Mouse (Mus musculus): ENCODE measurements at regions not wholly inside any gene's neighbourhood (a gene's known extent, or its start where the extent isn't known, plus 50 kb on each side); places are given as distances from the start of the nearest gene placed in this dataset.
"Not testable (repeated sequence)": the region's sequence is repeated elsewhere in the genome, so short reads cannot be mapped to it uniquely, and the experiment has no call there.

DNA sequence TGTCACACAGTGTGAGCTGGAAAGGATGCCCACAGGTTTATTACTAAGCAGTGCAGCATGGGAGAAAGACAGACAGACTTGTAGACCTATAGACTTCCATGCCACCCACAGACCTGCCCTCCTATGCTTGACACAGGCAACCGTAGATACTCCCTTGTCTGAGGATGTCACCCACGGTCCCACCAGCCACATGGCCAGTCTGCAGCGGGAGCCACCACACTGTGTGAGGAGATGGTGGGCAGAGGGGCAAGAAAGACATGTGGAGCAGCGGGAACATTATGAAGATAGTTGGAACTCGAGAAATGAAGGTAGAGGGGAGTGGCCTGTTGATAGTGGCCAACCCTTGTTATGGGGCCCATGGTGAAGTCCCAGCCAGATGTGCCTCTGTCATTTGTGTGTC is 244.0 kb upstream of the Tusc1 start:
- no peak overlapping the region for H3K4me3 ChIP-seq (replicated peaks; ENCODE audit: low read length)
- no peaks in the 10 kb centered on the region for H3K27me3 ChIP-seq (ENCODE audit: control insufficient read depth, insufficient read depth, low read length)
- no peaks in the 10 kb centered on the region for H3K36me3 ChIP-seq (ENCODE audit: control insufficient read depth, insufficient read depth, low read length)
- no peak overlapping the region for H3K27ac ChIP-seq (replicated peaks; ENCODE audit: low read depth, low read length)
- H3K4me1 ChIP-seq (ENCODE audit: control insufficient read depth, insufficient read depth, low read length) = no peaks in the 10 kb centered on the region
- H3K9me3 ChIP-seq (ENCODE audit: control insufficient read depth, low read length) = no peaks in the 10 kb centered on the region
- WGBS = 85% methylated on average over 5 of the region's 5 CpGs
- TF ChIP-seq POLR2A (IDR thresholded peaks at IDR 0.05; ENCODE audit: borderline replicate concordance, extremely low read depth, insufficient read depth, insufficient read length) = no peak
- no peak for ATAC-seq (ENCODE audit: low FRiP score, low read depth)
- DNase-seq (ENCODE audit: low spot score) = no peak
- no peak overlapping the region for H3K4me2 ChIP-seq (replicated peaks; ENCODE audit: low read depth, low read length, severe bottlenecking)
- no peak overlapping the region for H3K9ac ChIP-seq (ENCODE audit: low read depth, low read length, severe bottlenecking)

DNA sequence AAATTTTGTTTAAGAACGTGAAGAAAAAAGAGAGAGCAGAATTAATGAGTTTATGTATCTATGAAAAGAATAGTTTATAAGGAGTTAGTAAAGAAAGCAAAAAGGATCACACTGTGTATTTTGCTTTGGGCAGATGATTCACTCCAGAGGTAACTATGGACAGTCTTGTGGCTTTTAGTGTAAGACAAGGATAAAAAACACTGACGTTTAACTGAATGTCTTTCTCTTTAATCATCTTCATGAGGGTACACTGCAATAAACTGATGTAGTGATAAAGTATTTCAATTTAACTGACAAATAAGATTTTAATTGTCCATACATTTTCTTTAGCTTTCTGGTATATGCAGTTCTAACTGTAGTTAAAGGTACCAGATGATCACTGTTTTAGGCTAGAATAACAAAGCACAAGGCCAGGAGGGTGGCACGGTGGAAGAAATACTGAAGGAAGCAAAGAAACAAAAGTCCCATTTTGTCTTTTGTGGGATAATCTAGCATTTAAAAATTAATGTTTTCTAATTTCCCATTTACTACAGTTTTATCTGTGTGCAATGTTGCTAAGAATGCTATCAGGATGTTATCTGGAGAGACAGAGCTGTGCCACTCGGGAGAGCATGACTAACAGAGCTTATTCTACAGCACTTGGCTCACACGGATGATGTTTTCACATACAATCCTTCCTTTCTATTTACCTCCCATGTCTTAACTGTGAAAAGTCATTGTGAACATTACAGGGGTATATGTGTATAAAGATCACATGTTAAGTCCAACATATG is 232.4 kb upstream of the Tusc1 start:
- Histone ChIP-seq H3K27ac (replicated peaks; ENCODE audit: low read depth, low read length) (no peak overlapping the region), H3K9ac (ENCODE audit: low read depth, low read length, severe bottlenecking) (no peak overlapping the region), H3K36me3 (ENCODE audit: control insufficient read depth, insufficient read depth, low read length) (no peaks in the 10 kb centered on the region), H3K4me2 (replicated peaks; ENCODE audit: low read depth, low read length, severe bottlenecking) (no peak overlapping the region), H3K9me3 (ENCODE audit: control insufficient read depth, low read length) (no peaks in the 10 kb centered on the region), H3K4me1 (ENCODE audit: control insufficient read depth, insufficient read depth, low read length) (no peaks in the 10 kb centered on the region), H3K4me3 (replicated peaks; ENCODE audit: low read length) (no peak overlapping the region), H3K27me3 (ENCODE audit: control insufficient read depth, insufficient read depth, low read length) (no peaks in the 10 kb centered on the region)
- 81% methylated on average over 5 of the region's 5 CpGs for WGBS
- TF ChIP-seq POLR2A (IDR thresholded peaks at IDR 0.05; ENCODE audit: borderline replicate concordance, extremely low read depth, insufficient read depth, insufficient read length) = no peak
- ATAC-seq (ENCODE audit: low FRiP score, low read depth) = no peak
- no peak for DNase-seq (ENCODE audit: low spot score)

DNA sequence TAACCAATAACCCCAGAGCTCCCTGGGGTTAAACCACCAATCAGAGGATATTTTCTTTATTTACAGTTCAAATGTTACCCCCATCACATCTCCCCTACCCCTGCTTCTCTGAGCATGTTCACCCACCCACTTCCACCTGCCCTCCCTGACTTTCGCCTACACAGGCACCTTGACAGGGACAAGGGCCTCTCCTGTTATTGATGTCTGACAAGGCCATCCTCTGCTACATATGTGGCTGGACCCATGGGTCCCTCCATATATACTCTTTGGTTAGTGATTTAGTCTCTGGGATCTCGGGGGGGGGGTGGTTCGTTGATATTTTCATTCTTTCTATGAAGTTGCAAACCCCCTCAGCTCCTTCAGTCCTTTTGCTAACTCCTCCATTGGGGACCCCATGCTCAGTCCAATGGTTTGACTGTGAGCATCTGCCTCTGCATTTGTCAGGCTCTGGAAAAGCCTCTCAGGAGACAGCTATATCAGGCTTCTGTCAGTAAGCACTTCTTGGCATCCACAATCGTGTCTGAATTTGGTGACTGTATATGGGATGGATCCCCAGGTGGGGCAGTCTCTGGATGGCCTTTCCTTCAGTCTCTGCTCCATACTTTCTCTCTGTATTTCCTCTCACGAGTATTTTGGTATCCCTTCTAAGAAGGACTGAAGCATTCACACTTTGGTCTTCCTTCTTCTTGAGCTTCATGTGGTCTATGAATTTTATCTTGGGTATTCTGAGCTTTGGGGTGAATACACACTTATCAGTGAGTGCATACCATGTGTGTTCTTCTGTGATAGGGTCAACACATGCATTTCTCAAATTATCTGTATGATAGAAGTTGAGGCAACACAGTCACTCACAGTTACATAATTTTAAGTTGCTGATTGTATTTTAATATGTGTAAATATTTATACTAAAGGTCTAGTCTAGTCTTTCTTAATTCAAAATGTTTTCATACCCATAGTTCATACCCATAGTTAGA is 220.8 kb upstream of the Tusc1 start:
- Histone ChIP-seq H3K4me1 (ENCODE audit: control insufficient read depth, insufficient read depth, low read length) (no peaks in the 10 kb centered on the region), H3K36me3 (ENCODE audit: control insufficient read depth, insufficient read depth, low read length) (no peaks in the 10 kb centered on the region), H3K4me2 (replicated peaks; ENCODE audit: low read depth, low read length, severe bottlenecking) (no peak overlapping the region), H3K27ac (replicated peaks; ENCODE audit: low read depth, low read length) (no peak overlapping the region), H3K27me3 (ENCODE audit: control insufficient read depth, insufficient read depth, low read length) (no peaks in the 10 kb centered on the region), H3K4me3 (replicated peaks; ENCODE audit: low read length) (no peak overlapping the region), H3K9ac (ENCODE audit: low read depth, low read length, severe bottlenecking) (no peak overlapping the region), H3K9me3 (ENCODE audit: control insufficient read depth, low read length) (no peaks in the 10 kb centered on the region)
- TF ChIP-seq POLR2A (IDR thresholded peaks at IDR 0.05; ENCODE audit: borderline replicate concordance, extremely low read depth, insufficient read depth, insufficient read length) = no peak
- WGBS = 87% methylated on average over 5 of the region's 5 CpGs
- no peak for DNase-seq (ENCODE audit: low spot score)
- ATAC-seq (ENCODE audit: low FRiP score, low read depth) = no peak

DNA sequence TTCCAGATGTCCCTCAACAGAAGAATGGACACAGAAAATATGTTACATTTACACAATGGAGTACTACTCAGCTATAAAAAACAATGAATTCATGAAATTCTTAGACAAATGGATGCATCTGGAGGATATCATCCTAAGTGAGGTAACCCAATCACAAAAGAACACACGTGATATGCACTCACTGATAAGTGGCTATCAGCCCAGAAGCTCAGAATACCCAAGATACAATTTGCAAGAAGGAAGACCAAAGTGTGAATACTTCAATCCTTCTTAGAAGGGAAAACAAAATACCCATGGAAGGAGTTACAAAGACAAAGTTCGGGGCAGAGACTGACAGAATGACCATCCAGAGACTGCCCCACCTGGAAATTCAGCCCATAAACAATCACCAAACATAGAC is 219.9 kb upstream of the Tusc1 start:
- not testable (repeated sequence) for ATAC-seq (ENCODE audit: low FRiP score, low read depth); H3K4me1 ChIP-seq (ENCODE audit: control insufficient read depth, insufficient read depth, low read length); H3K27me3 ChIP-seq (ENCODE audit: control insufficient read depth, insufficient read depth, low read length); H3K9ac ChIP-seq (ENCODE audit: low read depth, low read length, severe bottlenecking); DNase-seq (ENCODE audit: low spot score); H3K9me3 ChIP-seq (ENCODE audit: control insufficient read depth, low read length); H3K4me2 ChIP-seq (replicated peaks; ENCODE audit: low read depth, low read length, severe bottlenecking); H3K4me3 ChIP-seq (replicated peaks; ENCODE audit: low read length); H3K36me3 ChIP-seq (ENCODE audit: control insufficient read depth, insufficient read depth, low read length); H3K27ac ChIP-seq (replicated peaks; ENCODE audit: low read depth, low read length)
- WGBS = 89% methylated on average over 2 of the region's 2 CpGs

DNA sequence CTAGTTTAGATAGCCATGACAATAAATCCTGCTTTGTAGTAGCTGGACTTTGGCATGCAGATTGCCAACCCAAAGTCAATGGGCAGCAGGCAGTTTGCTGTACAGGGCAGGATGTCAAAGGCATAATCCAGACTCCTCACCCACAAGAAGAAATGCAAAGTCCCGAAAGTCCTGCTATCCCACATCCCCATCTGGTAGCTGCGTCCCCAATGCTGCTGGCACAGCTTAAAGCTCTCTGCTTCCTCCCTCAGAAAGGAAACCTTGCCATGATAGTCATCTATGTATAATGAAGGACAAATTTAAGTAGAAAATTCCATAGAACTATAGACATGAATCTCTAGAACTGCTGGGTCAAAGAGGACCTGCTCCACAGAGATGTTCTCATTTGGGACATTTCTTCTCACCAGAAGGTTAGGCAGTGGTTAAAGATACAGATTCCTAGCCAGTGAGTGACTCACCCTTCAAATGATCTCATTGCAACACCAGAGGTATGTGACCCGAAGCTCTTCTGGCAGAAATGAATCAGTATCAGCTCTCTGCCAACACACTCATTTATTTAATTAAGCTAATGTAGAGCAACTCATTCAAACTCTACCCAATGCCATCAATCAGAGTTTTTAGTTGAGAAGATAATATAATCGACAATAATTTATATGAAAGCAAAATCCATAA is 217.3 kb upstream of the Tusc1 start:
- WGBS = 82% methylated on average over 4 of the region's 4 CpGs
- no peak for TF ChIP-seq POLR2A (IDR thresholded peaks at IDR 0.05; ENCODE audit: borderline replicate concordance, extremely low read depth, insufficient read depth, insufficient read length)
- H3K4me3 ChIP-seq (replicated peaks; ENCODE audit: low read length) = no peak overlapping the region
- H3K9ac ChIP-seq (ENCODE audit: low read depth, low read length, severe bottlenecking) = no peak overlapping the region
- no peak for ATAC-seq (ENCODE audit: low FRiP score, low read depth)
- H3K4me2 ChIP-seq (replicated peaks; ENCODE audit: low read depth, low read length, severe bottlenecking) = no peak overlapping the region
- no peaks in the 10 kb centered on the region for H3K9me3 ChIP-seq (ENCODE audit: control insufficient read depth, low read length)
- no peak for DNase-seq (ENCODE audit: low spot score)
- H3K4me1 ChIP-seq (ENCODE audit: control insufficient read depth, insufficient read depth, low read length) = no peaks in the 10 kb centered on the region
- no peaks in the 10 kb centered on the region for H3K27me3 ChIP-seq (ENCODE audit: control insufficient read depth, insufficient read depth, low read length)
- no peak overlapping the region for H3K27ac ChIP-seq (replicated peaks; ENCODE audit: low read depth, low read length)
- H3K36me3 ChIP-seq (ENCODE audit: control insufficient read depth, insufficient read depth, low read length) = no peaks in the 10 kb centered on the region
